Mouse (Mus musculus): ENCODE results near the gene Klrb1. TPM values are rescaled to one million over a fixed set of nuclear protein-coding genes. Genes with fewer than 3 reads are reported as not detected.

Klrb1 gene
- polyA plus RNA-seq, 1 experiment from 2014 or later = not detected

- no peaks in the 10 kb centered on the region for H3K4me1 ChIP-seq
- no peaks in the 10 kb centered on the region for H3K27me3 ChIP-seq (ENCODE audit: low read depth, poor library complexity, severe bottlenecking)
- no peak for DNase-seq (ENCODE audit: low spot score)
- no peak overlapping the region for H3K27ac ChIP-seq (replicated peaks)
- no peaks in the 10 kb centered on the region for H3K9me3 ChIP-seq (replicated peaks)
- H3K4me3 ChIP-seq = no peak overlapping the region
- H3K36me3 ChIP-seq = no peaks in the 10 kb centered on the region
Measured at GRCm38 (mm10) chr6:128679574-128679973, 43.3 kb downstream of the Klrb1 start.

GRCm38 (mm10) chr6:128669936-128670335, 52.9 kb downstream of the Klrb1 start:
- no peak for DNase-seq (ENCODE audit: low spot score)
- Histone ChIP-seq H3K27me3 (ENCODE audit: low read depth, poor library complexity, severe bottlenecking) (no peaks in the 10 kb centered on the region), H3K4me3 (no peak overlapping the region), H3K4me1 (no peaks in the 10 kb centered on the region), H3K27ac (replicated peaks) (no peak overlapping the region), H3K9me3 (replicated peaks) (0 out of 2 replicates have a peak, but pooled peaks cover 3% of the 10 kb centered on the region), H3K36me3 (no peaks in the 10 kb centered on the region)
- WGBS = 57% methylated on average over 4 of the region's 4 CpGs

- H3K9me3 ChIP-seq (replicated peaks) = no peaks in the 10 kb centered on the region
- no peak for DNase-seq (ENCODE audit: low spot score)
- no peak within 1 kb of the TSS for H3K4me3 ChIP-seq
- no peak within 1 kb of the TSS for H3K27ac ChIP-seq (replicated peaks)
- H3K4me1 ChIP-seq = no peaks in the 10 kb centered on the region
- H3K27me3 ChIP-seq (ENCODE audit: low read depth, poor library complexity, severe bottlenecking) = no peaks in the 10 kb centered on the region
- H3K36me3 ChIP-seq = no peaks in the 10 kb centered on the region
- WGBS = 18% methylated on average over 1 of the region's 1 CpGs
Measured at GRCm38 (mm10) chr6:128662206-128662605, 60.7 kb downstream of the Klrb1 start, which contains the start of gene Clec2h. Gene Clec2h (plus strand): TSS chr6:128662385.

- no peaks in the 10 kb centered on the region for H3K4me1 ChIP-seq
- no peaks in the 10 kb centered on the region for H3K27me3 ChIP-seq (ENCODE audit: low read depth, poor library complexity, severe bottlenecking)
- DNase-seq (ENCODE audit: low spot score) = no peak
- no peak overlapping the region for H3K27ac ChIP-seq (replicated peaks)
- no peaks in the 10 kb centered on the region for H3K9me3 ChIP-seq (replicated peaks)
- H3K36me3 ChIP-seq = no peaks in the 10 kb centered on the region
- no peak overlapping the region for H3K4me3 ChIP-seq
- 97% methylated on average over 1 of the region's 1 CpGs for WGBS
Measured at GRCm38 (mm10) chr6:128661249-128661648, 61.6 kb downstream of the Klrb1 start.

Other genes with a start within 250 kb of the Klrb1 start
- not detected in 2 replicates for gene Pzp, start 196.3 kb downstream of the Klrb1 start, polyA plus RNA-seq (2016; fragmentation: Nextera tagmentation; extraction: Ambion mirVana)
- not detected in 2 replicates for gene A2ml1, start 141.5 kb downstream of the Klrb1 start, polyA plus RNA-seq (2016; fragmentation: Nextera tagmentation; extraction: Ambion mirVana)
- not detected in 2 replicates for gene Klrb1a, start 99.5 kb downstream of the Klrb1 start, polyA plus RNA-seq (2016; fragmentation: Nextera tagmentation; extraction: Ambion mirVana)
- gene Clec2h, start 60.7 kb downstream of the Klrb1 start, polyA plus RNA-seq (2016; fragmentation: Nextera tagmentation; extraction: Ambion mirVana) = not detected in 2 replicates
- gene Klrb1c, start 66.2 kb upstream of the Klrb1 start, polyA plus RNA-seq (2016; fragmentation: Nextera tagmentation; extraction: Ambion mirVana) = not detected in 2 replicates
- gene Gm44511, start 103.3 kb upstream of the Klrb1 start, polyA plus RNA-seq (2016; fragmentation: Nextera tagmentation; extraction: Ambion mirVana) = not detected in 2 replicates
- gene Klrb1b, start 103.3 kb upstream of the Klrb1 start, polyA plus RNA-seq (2016; fragmentation: Nextera tagmentation; extraction: Ambion mirVana) = not detected in 2 replicates
- 0.16 TPM in 1 of 2 replicates, not detected in the other for gene Clec2i, start 164.5 kb upstream of the Klrb1 start, polyA plus RNA-seq (2016; fragmentation: Nextera tagmentation; extraction: Ambion mirVana)
- gene BC035044, start 168.1 kb upstream of the Klrb1 start, polyA plus RNA-seq (2016; fragmentation: Nextera tagmentation; extraction: Ambion mirVana) = 1.3 and 1.4 TPM in 2 replicates
- not detected in 2 replicates for gene Clec2g, start 211.3 kb upstream of the Klrb1 start, polyA plus RNA-seq (2016; fragmentation: Nextera tagmentation; extraction: Ambion mirVana)

Measured in midbrain, embryonic 10.5 days (tissue).